Mouse (Mus musculus) thymus, postnatal 25 days (tissue): ENCODE measurements around the gene Gm20388.

ENCODE experiments used
- DNase-seq: peaks from one replicate; pipeline ENCODE4 v3.0.0; 2022

Gene Gm20388

GRCm38 (mm10) chr8:122334791-122335490 lies 2424.3 kb downstream of the Gm20388 start:
- no peak for DNase-seq

GRCm38 (mm10) chr8:122335638-122336250 lies 2425.1 kb downstream of the Gm20388 start:
- DNase-seq = no peak

- no peak for DNase-seq
Observed at GRCm38 (mm10) chr8:122336251-122336910, 2425.7 kb downstream of the Gm20388 start.

GRCm38 (mm10) chr8:122338852-122339251 lies 2428.2 kb downstream of the Gm20388 start:
- no peak for DNase-seq

DNA sequence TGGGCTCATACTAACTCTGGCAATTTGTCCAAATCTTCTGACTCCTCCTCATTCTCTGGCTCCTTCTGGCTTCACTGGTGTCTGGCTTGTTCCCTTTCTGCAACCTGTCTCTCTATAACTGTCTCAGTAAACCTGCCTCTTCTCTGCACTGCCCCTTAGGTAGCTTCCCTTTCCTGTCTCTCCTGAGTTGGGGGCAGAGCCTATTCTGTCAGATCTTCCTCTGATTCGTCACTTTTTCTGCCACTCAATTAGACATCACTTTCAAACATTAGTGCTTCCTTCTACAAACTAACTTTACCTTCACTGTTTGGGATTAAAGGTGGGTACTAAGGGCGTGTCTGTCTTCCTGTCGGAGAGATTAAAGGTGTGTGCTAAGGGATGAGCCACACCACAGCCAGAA lies 2430.1 kb downstream of the Gm20388 start:
- no peak for DNase-seq

GRCm38 (mm10) chr8:122341790-122342189 lies 2431.1 kb downstream of the Gm20388 start:
- no peak for DNase-seq

DNA sequence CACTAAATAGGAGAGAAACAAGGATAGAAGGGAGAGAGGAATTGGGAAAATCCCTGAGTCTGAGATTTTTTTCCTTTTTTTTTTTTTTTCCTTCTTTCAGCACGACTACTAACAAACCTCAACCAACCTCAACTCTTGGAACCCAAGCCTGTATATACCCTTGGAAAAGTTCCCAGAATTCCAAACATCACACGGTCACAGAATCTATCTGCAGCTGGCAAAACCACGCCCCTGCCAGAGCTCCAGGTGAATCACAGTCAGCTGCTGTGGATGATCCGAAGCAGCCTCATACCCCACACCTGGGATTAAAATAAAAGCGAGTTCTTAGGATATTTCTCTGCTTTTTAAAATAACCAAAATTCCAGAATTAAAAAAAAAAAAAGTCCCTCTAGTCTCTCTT lies 2431.7 kb downstream of the Gm20388 start:
- DNase-seq = no peak

- peak; percentile 42 for DNase-seq
Observed at GRCm38 (mm10) chr8:122342806-122343209, 2432.2 kb downstream of the Gm20388 start.

- no peak for DNase-seq
Observed at GRCm38 (mm10) chr8:122343341-122343740, 2432.7 kb downstream of the Gm20388 start.

DNA sequence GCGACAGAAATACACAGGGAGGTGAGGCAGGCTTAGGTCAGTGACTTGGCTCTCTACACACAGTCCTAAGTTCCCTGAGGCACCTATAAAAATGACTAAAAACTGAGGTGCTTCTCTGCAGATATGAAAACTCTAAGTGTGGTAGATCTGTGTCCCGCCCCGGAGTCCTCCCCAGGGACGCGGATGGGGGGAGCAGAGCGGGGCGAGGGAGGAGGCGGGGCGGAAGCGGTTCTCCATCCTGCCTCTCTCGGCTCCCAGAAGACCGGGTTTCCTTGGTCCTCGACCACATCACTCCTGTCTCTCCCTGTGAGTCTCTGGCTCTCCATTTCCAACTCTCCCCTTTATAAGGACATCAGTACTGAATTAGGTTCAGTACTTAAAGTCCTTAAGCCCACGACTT lies 2433.1 kb downstream of the Gm20388 start:
- DNase-seq = peak; percentile 63

- no peak for DNase-seq
Observed at GRCm38 (mm10) chr8:122344219-122344618, 2433.6 kb downstream of the Gm20388 start.

DNA sequence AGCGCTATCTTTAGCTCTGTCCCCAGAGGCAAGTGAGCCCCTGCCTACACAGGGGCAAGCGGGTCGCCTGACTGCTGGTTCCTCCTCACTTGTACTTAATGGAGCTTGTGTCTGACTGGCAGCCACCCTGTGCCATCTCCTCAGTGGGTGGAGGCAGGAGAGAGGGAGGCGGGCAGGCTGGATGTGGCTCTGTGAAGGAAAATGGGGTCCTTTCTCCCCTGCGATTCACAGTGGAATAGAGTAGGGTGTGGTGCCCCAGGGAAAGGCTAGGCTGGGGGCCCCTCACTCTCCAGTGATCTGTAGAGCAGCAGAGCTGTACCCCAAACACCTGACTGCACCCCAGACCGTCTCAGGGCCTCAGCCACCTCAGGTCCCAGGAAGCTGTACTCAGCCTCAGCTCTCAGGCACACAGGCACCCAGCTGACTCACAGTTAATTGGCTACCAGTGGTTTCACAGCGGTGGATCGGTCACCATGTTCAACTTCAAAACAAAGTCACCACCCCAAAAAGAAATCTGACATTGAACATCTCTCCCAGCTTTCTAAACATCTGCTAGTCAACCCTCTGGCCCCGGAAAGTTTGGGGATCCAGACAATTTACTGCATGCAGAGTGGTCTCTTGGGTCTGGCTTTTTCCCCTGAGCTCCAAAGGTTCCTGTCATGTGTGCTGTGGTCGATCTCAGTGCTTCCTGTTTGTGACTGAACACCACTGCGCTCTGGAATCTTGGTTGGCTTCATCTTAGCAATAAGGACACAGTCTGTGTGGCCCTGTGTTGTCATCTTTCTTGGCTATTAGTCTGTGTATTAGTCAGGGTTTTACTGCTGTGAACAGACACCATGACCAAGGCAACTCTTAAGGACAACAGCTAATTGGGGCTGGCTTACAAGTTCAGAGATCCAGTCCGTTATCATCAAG lies 2434.8 kb downstream of the Gm20388 start:
- DNase-seq = no peak

- no peak for DNase-seq
Observed at GRCm38 (mm10) chr8:122347811-122348552, 2437.3 kb downstream of the Gm20388 start.

DNA sequence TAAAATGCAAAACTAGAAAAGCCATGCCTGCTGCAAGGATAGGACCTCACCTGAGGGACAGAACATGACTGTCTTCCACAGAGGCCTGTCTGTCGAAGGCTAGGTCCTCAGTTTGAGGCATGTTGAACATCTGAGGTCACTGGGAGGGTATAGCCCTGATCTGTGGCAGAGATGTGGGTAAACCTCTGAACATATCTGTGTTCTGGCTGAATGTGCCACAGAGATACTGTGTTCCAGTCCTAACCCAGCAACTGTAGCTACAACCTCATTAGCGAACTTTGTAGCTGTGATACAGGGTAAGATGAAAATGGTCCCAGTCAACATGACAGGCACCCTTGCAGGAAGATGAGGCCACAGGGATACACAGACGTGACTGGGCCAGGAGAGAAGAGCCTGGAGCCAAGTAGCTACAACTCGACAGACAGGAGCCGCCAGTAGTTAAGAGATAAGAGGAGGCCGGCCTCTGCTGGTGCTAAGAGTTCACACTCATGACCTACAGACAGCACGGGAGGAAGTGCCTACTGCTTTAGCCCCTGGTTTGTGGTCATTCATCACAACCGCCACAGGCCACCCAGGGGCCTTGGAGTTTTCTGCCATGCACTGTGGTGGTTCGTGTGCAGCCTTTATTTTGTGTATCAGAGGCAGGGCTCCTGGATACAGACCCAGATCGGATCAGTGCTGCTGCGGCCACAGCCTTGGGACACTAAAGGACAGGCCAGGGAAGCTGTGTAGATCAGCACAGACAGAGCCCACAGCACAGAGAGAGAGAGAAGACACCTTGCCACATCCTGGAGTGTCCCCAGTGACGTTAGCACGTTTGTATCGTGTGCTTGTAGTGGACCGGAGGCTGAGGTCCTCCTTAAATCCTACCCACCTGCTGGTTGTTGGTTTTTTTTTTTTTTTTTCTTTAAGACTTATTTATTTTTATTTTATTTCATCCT lies 2439.0 kb downstream of the Gm20388 start:
- no peak for DNase-seq

DNA sequence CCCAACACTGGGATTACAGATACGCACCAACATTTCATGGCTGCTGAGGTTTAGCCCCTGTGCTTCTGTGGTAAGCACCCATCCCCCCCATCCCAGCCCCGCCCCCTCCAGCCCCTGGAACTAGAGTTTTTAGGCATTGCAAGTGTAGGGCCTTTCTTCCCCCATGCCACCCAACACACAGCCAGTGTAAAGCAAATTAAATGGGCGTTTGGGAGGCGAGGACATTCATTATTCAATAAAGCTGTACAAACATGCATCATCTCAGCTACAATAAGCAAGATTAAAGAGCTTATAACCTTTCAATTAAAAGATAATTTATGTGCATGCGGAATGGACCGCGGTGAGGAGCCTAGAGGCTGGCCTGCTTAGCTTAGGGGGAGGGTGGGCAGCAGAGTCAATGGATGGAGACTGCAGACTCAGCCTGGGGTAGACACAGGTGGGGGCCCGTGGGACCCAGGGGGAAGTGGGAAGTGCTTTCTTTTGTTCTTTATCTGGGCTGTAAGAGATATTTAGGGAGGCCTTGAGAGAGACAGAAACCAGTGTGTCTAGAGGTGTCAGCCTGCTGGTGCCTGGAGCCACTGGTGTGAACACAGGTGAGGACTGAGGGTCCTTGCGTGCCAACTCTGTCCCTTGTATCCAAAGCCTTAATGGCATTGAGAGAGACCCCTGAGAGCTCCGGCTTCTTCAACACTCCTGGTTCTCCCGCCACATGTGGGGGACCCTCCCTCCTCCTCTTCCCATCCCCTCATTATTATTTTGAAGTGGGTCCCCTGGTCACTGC lies 2439.9 kb downstream of the Gm20388 start:
- DNase-seq = no peak

- DNase-seq = no peak
Observed at GRCm38 (mm10) chr8:122354157-122354556, 2443.5 kb downstream of the Gm20388 start.

DNA sequence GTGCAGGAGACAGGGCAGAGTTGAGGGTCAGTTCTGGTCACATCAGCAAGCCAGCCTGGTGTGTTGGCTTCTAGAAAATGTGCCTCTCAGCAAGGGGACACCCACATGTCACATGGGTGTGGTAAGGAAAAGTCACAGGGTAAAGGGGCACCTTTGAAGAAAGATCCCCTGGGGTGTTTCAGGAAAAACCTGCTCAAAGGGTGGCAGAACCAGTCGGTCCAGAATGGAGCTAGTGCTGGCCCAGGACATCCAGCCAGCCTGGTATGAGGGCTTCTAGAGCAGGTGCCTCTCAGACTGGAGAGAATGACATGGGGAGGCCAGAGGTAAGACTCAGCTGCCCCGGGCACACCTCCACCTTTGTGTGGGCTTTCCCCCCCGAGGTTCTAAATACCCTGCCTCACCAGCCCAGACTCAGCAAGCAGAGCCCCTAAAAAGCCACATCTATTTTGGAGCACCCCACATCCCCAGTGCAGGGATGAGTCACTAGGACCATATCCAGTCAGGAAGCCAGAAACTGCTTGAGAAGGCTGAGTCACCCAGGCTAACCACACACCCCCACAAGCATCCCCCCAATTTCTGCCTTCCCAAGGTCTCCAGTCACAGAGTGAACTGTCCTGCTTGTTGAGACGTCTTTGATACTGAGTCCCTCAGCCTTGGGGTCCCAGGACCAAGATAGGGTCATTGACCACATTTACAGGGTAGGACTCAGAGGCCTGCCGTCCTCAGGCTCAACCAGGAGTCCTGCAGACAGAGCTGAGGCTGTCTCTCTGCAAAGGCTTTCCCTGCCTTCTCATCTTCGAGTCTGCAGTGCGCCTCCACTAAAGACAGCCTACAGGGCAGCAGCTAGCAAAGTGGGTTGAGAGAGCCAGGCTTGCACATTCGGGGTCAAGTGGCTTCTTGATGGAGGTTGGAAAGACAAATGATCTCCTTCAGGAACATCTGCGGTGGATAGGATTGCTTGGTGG lies 2445.3 kb downstream of the Gm20388 start:
- no peak for DNase-seq

GRCm38 (mm10) chr8:122357202-122357601 lies 2446.6 kb downstream of the Gm20388 start:
- no peak for DNase-seq

GRCm38 (mm10) chr8:122357641-122358040 lies 2447.0 kb downstream of the Gm20388 start:
- no peak for DNase-seq
